Mouse (Mus musculus) ES-Bruce4 (cell line): ENCODE measurements around the gene Plet1.

Experiments
- CTCF ChIP-seq: IDR thresholded peaks from one replicate; pipeline ENCODE4 v1.8.1; 2011; ENCODE audit warnings: low read depth, low read length
- POLR2A ChIP-seq: IDR thresholded peaks from one replicate; pipeline ENCODE4 v1.8.1; 2011; ENCODE audit warnings: low read length; ENCODE audit not compliant: insufficient read depth

GRCm38 (mm10) chr9:50533328-50533727 lies 39.0 kb downstream of the Plet1 start:
- no peak for TF ChIP-seq POLR2A
- TF ChIP-seq CTCF: no peak
